Mouse (Mus musculus): ENCODE results near the gene Sfxn5. TPM values are rescaled to one million over a fixed set of nuclear protein-coding genes. Genes with fewer than 3 reads are reported as not detected.

Gene Sfxn5
- polyA plus RNA-seq, 1 experiment from 2014 or later, result 22.7 TPM

- H3K4me2 ChIP-seq, result peak overlapping the region; percentile 40
- peaks cover 22% of the 10 kb centered on the region for H3K27me3 ChIP-seq
- no peaks in the 10 kb centered on the region for H3K9me3 ChIP-seq (replicated peaks)
- no peaks in the 10 kb centered on the region for H3K36me3 ChIP-seq (ENCODE audit: poor library complexity, severe bottlenecking)
- H3K9ac ChIP-seq, result peak overlapping the region; percentile 47; the same call in 1 of the 2 replicates
- H3K4me3 ChIP-seq, result no peak overlapping the region
- peaks cover 47% of the 10 kb centered on the region for H3K4me1 ChIP-seq
- H3K27ac ChIP-seq, result peak overlapping the region; percentile 74
- peak; percentile 90 for ATAC-seq
- WGBS, result 2% methylated on average over 15 of the region's 15 CpGs
Observed at GRCm38 (mm10) chr6:85264982-85265518, 68.2 kb downstream of the Sfxn5 start.

GRCm38 (mm10) chr6:85262865-85263515 lies 70.2 kb downstream of the Sfxn5 start:
- H3K27ac ChIP-seq, result no peak overlapping the region; the same call in 1 of the 2 replicates
- ATAC-seq, result no peak
- no peaks in the 10 kb centered on the region for H3K36me3 ChIP-seq (ENCODE audit: poor library complexity, severe bottlenecking)
- WGBS, result 99% methylated on average over 4 of the region's 4 CpGs
- H3K27me3 ChIP-seq, result peaks cover 11% of the 10 kb centered on the region; the same call in 1 of the 2 replicates
- no peaks in the 10 kb centered on the region for H3K9me3 ChIP-seq (replicated peaks)
- peaks cover 62% of the 10 kb centered on the region for H3K4me1 ChIP-seq
- H3K4me2 ChIP-seq, result no peak overlapping the region
- H3K9ac ChIP-seq, result no peak overlapping the region
- no peak overlapping the region for H3K4me3 ChIP-seq

- Histone ChIP-seq H3K27me3 (no peaks in the 10 kb centered on the region; the same call in 1 of the 2 replicates), H3K9ac (no peak overlapping the region), H3K4me2 (no peak overlapping the region), H3K27ac (peak overlapping the region; percentile 62), H3K4me1 (peaks cover 30% of the 10 kb centered on the region), H3K9me3 (replicated peaks) (no peaks in the 10 kb centered on the region), H3K4me3 (no peak overlapping the region), H3K36me3 (ENCODE audit: poor library complexity, severe bottlenecking) (no peaks in the 10 kb centered on the region)
- 41% methylated on average over 12 of the region's 12 CpGs for WGBS
- 0 out of 2 replicates have a peak, but pooled peaks have one; percentile 19 for ATAC-seq
Observed at GRCm38 (mm10) chr6:85259094-85259630, 74.1 kb downstream of the Sfxn5 start.

GRCm38 (mm10) chr6:85255578-85255977 lies 77.6 kb downstream of the Sfxn5 start:
- no peak overlapping the region for H3K4me3 ChIP-seq
- H3K27ac ChIP-seq, result no peak overlapping the region
- H3K4me1 ChIP-seq, result peaks cover 47% of the 10 kb centered on the region
- H3K4me2 ChIP-seq, result no peak overlapping the region
- no peaks in the 10 kb centered on the region for H3K36me3 ChIP-seq (ENCODE audit: poor library complexity, severe bottlenecking)
- no peaks in the 10 kb centered on the region for H3K9me3 ChIP-seq (replicated peaks)
- WGBS, result 50% methylated on average over 6 of the region's 6 CpGs
- no peak overlapping the region for H3K9ac ChIP-seq
- no peak for ATAC-seq
- H3K27me3 ChIP-seq, result no peaks in the 10 kb centered on the region; the same call in 1 of the 2 replicates

DNA sequence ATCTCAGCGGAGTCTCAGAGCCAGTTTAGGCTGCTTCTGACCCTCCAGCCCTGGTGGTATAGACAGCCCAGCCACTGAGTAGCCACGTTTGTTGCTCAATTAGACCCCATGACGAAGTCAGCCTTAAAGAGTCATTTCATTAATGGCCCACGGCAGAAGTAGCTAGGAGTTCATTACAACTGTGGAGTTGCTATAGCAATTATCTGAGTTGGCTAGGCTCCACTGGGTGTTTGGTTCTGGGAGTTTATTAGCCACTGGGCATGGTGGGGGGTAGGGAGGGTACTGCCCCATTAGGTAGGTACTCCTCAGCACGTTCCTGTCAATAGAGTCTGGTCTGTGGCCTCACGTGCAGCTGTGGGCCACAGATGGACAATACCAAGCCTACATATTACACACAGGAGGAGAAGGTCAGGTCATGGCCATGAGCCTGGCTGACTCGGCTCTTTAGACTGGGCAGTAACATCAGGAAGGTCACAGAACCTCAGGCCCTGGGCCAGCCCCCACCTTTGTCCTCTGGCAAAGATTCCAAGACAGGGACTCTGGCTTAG lies 79.2 kb downstream of the Sfxn5 start:
- Histone ChIP-seq H3K4me3 (no peak overlapping the region), H3K27ac (no peak overlapping the region), H3K27me3 (no peaks in the 10 kb centered on the region; the same call in 1 of the 2 replicates), H3K9ac (no peak overlapping the region), H3K36me3 (ENCODE audit: poor library complexity, severe bottlenecking) (no peaks in the 10 kb centered on the region), H3K4me2 (no peak overlapping the region), H3K9me3 (replicated peaks) (no peaks in the 10 kb centered on the region), H3K4me1 (peaks cover 45% of the 10 kb centered on the region)
- no peak for ATAC-seq
- WGBS, result 50% methylated on average over 7 of the region's 7 CpGs

GRCm38 (mm10) chr6:85253275-85253674 lies 79.9 kb downstream of the Sfxn5 start:
- WGBS, result 78% methylated on average over 3 of the region's 3 CpGs
- Histone ChIP-seq H3K9ac (no peak overlapping the region), H3K27me3 (no peaks in the 10 kb centered on the region; the same call in 1 of the 2 replicates), H3K4me3 (no peak overlapping the region), H3K36me3 (ENCODE audit: poor library complexity, severe bottlenecking) (no peaks in the 10 kb centered on the region), H3K4me2 (no peak overlapping the region), H3K9me3 (replicated peaks) (no peaks in the 10 kb centered on the region), H3K4me1 (peaks cover 37% of the 10 kb centered on the region), H3K27ac (no peak overlapping the region)
- no peak for ATAC-seq

- H3K36me3 ChIP-seq (ENCODE audit: poor library complexity, severe bottlenecking), result no peaks in the 10 kb centered on the region
- peak overlapping the region; percentile 10; the same call in 1 of the 2 replicates for H3K27ac ChIP-seq
- H3K4me2 ChIP-seq, result no peak overlapping the region
- H3K4me3 ChIP-seq, result no peak overlapping the region
- WGBS, result 46% methylated on average over 17 of the region's 17 CpGs
- peaks cover 36% of the 10 kb centered on the region for H3K4me1 ChIP-seq
- no peaks in the 10 kb centered on the region; the same call in 1 of the 2 replicates for H3K27me3 ChIP-seq
- no peaks in the 10 kb centered on the region for H3K9me3 ChIP-seq (replicated peaks)
- ATAC-seq, result peak; percentile 45; the same call in 1 of the 2 replicates
- H3K9ac ChIP-seq, result no peak overlapping the region
Observed at GRCm38 (mm10) chr6:85252251-85253058, 80.8 kb downstream of the Sfxn5 start.

DNA sequence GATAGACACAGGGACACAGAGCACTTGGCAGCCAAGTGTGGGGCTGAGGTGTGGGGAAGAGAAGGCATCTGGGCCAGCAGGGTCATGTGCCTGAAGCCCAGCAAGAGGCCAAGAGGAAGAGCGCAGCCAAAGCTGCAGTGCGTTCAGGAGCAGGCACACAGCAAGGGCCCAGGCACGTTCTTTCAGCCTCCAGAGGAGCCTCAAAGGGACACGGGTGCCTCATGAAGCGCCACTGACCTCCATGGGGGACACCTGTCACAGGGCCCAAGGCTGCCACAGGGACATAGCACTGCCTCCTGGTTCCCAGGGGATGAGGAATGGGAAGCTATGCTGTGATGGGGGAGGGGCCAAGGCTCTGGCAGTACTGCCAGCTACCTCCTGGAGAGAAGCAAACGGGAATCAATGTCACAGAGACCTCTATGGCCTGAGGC lies 82.4 kb downstream of the Sfxn5 start:
- Histone ChIP-seq H3K9me3 (replicated peaks) (no peaks in the 10 kb centered on the region), H3K4me1 (peaks cover 36% of the 10 kb centered on the region), H3K27me3 (no peaks in the 10 kb centered on the region), H3K36me3 (ENCODE audit: poor library complexity, severe bottlenecking) (0 out of 2 replicates have a peak, but pooled peaks cover under 1% of the 10 kb centered on the region), H3K4me2 (no peak overlapping the region), H3K4me3 (no peak overlapping the region), H3K27ac (no peak overlapping the region), H3K9ac (no peak overlapping the region)
- peak; percentile 10; the same call in 1 of the 2 replicates for ATAC-seq
- 42% methylated on average over 6 of the region's 6 CpGs for WGBS

- ATAC-seq, result no peak
- WGBS, result 59% methylated on average over 9 of the region's 9 CpGs
- Histone ChIP-seq H3K4me3 (no peak overlapping the region), H3K4me1 (peaks cover 36% of the 10 kb centered on the region), H3K27ac (no peak overlapping the region), H3K27me3 (no peaks in the 10 kb centered on the region), H3K36me3 (ENCODE audit: poor library complexity, severe bottlenecking) (peaks cover 10% of the 10 kb centered on the region; the same call in 1 of the 2 replicates), H3K9me3 (replicated peaks) (no peaks in the 10 kb centered on the region), H3K9ac (no peak overlapping the region), H3K4me2 (no peak overlapping the region)
Observed at GRCm38 (mm10) chr6:85249821-85250220, 83.4 kb downstream of the Sfxn5 start.

- Histone ChIP-seq H3K4me1 (peaks cover 67% of the 10 kb centered on the region), H3K9ac (no peak overlapping the region), H3K27me3 (no peaks in the 10 kb centered on the region), H3K27ac (no peak overlapping the region), H3K4me2 (no peak overlapping the region), H3K36me3 (ENCODE audit: poor library complexity, severe bottlenecking) (no peaks in the 10 kb centered on the region), H3K4me3 (no peak overlapping the region), H3K9me3 (replicated peaks) (no peaks in the 10 kb centered on the region)
- ATAC-seq, result peak; percentile 8; the same call in 1 of the 2 replicates
- 13% methylated on average over 4 of the region's 4 CpGs for WGBS
Observed at GRCm38 (mm10) chr6:85239044-85239489, 94.2 kb downstream of the Sfxn5 start.

- H3K27me3 ChIP-seq, result no peaks in the 10 kb centered on the region
- H3K36me3 ChIP-seq (ENCODE audit: poor library complexity, severe bottlenecking), result no peaks in the 10 kb centered on the region
- peaks cover 70% of the 10 kb centered on the region for H3K4me1 ChIP-seq
- H3K9ac ChIP-seq, result no peak overlapping the region
- no peak overlapping the region for H3K4me2 ChIP-seq
- no peaks in the 10 kb centered on the region for H3K9me3 ChIP-seq (replicated peaks)
- peak; percentile 90 for ATAC-seq
- H3K27ac ChIP-seq, result peak overlapping the region; percentile 60
- no peak overlapping the region for H3K4me3 ChIP-seq
- WGBS, result 34% methylated on average over 10 of the region's 10 CpGs
Observed at GRCm38 (mm10) chr6:85237595-85238337, 95.5 kb downstream of the Sfxn5 start.
